Mouse (Mus musculus) forebrain, embryonic 15.5 days (tissue): Measurements from ENCODE around the gene Clint1. TPM values are rescaled to one million over a fixed set of nuclear protein-coding genes. Genes with fewer than 3 reads are reported as not detected.
A peak's percentile ranks its signal among the peaks of the same experiment; 100 is the strongest.

Experiments used
- ATAC-seq: fragments of 200-750 bp; cut with Nextera tagmentation; replicated peaks from 2 replicates; pipeline ENCODE4 v1.8.0; 2017; ENCODE audit warnings: mild to moderate bottlenecking, moderate TSS enrichment, moderate library complexity
- H3K27ac ChIP-seq: fragments of 300-500 bp; sonication (generic); replicated peaks from 2 replicates; pipeline ENCODE4 v1.5.1; 2015; ENCODE audit warnings: mild to moderate bottlenecking, inconsistent platforms
- H3K27me3 ChIP-seq: fragments of 300-500 bp; sonication (generic); 2 replicates; pipeline ENCODE4 v1.6.1; 2015; ENCODE audit warnings: inconsistent platforms
- H3K36me3 ChIP-seq: fragments of 300-500 bp; sonication (generic); 2 replicates; pipeline ENCODE4 v1.6.1; 2015; ENCODE audit warnings: mild to moderate bottlenecking, inconsistent platforms
- H3K4me1 ChIP-seq: fragments of 300-500 bp; sonication (generic); 2 replicates; pipeline ENCODE4 v1.6.1; 2015; ENCODE audit warnings: inconsistent platforms
- H3K4me2 ChIP-seq: fragments of 300-500 bp; sonication (generic); replicated peaks from 2 replicates; pipeline ENCODE4 v1.6.1; 2015; ENCODE audit warnings: mild to moderate bottlenecking, inconsistent platforms
- H3K4me3 ChIP-seq: fragments of 300-500 bp; sonication (generic); 2 replicates; pipeline ENCODE4 v1.5.1; 2015; ENCODE audit warnings: mild to moderate bottlenecking, inconsistent platforms
- H3K9ac ChIP-seq: fragments of 300-500 bp; sonication (generic); replicated peaks from 2 replicates; pipeline ENCODE4 v1.6.1; 2015; ENCODE audit warnings: mild to moderate bottlenecking, inconsistent platforms
- H3K9me3 ChIP-seq: fragments of 300-500 bp; sonication (generic); 2 replicates; pipeline ENCODE4 v1.6.1; 2016; ENCODE audit warnings: inconsistent platforms
- WGBS: fragments of 180-500 bp; shearing (Covaris S2); methylation state at CpG from one replicate; pipeline ENCODE4 v1.1.7; 2015; ENCODE audit warnings: mixed read lengths; 5-methylcytosine and 5-hydroxymethylcytosine counted together
- polyA plus RNA-seq: library from polyadenylated mRNA; unstranded; fragments of >200 nt; fragmentation: Nextera tagmentation; extraction: Ambion mirVana; gene quantifications from 2 replicates; pipeline ENCODE4 v1.2.1, GENCODE M21; 2015

Clint1 gene
- polyA plus RNA-seq, 1 experiment from 2014 or later, result 51.1 TPM

DNA sequence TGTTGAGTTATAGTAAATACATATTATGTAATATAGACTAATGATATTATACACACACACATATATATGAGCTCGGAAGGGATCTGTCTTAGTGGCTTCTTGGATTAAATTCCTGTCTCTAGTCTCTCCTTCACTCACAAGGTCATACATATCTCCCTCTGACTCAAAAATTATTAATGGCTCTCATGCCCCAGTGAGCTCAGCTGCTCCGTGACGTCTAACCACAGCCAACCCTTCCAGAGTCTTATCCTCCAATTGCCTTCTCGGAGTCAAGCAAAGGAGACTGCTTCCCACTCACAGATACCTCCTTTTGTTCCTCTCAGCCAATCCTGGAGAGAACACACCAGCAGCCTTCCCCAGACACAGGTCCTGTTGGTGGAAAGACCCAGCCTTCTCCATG is 67.0 kb downstream of the Clint1 start:
- Histone ChIP-seq H3K4me1 (peaks cover 7% of the 10 kb centered on the region), H3K9ac (no peak overlapping the region), H3K4me3 (no peak overlapping the region), H3K4me2 (no peak overlapping the region), H3K36me3 (no peaks in the 10 kb centered on the region), H3K27ac (no peak overlapping the region), H3K27me3 (no peaks in the 10 kb centered on the region), H3K9me3 (no peaks in the 10 kb centered on the region)
- 85% methylated on average over 4 of the region's 4 CpGs for WGBS
- no peak for ATAC-seq

DNA sequence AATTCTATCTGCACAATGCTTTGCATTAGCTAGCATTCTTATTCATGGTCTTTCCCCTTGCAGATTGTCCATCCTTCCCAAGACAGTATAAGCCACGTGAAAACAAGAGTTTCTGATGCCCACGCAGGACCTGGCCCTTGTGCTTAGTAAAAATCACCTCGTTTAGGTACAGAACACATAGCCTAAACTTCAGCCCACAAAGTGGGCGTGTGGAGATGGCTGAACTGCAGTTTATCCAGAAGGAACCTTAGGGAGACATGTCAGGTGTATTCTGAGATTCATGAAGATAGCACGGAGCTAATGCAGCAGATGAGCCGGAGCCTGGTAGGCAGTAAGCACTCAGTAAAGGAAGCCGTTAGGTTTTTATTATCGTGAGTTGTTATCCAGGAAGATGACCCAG is 69.2 kb downstream of the Clint1 start:
- Histone ChIP-seq H3K9ac (0 out of 2 replicates have a peak overlapping the region, but pooled peaks have one; percentile 13), H3K4me2 (peak overlapping the region; percentile 28), H3K4me3 (no peak overlapping the region), H3K27ac (no peak overlapping the region), H3K9me3 (no peaks in the 10 kb centered on the region), H3K27me3 (no peaks in the 10 kb centered on the region), H3K36me3 (no peaks in the 10 kb centered on the region), H3K4me1 (peaks cover 7% of the 10 kb centered on the region)
- WGBS, result 44% methylated on average over 8 of the region's 8 CpGs
- ATAC-seq, result no peak

DNA sequence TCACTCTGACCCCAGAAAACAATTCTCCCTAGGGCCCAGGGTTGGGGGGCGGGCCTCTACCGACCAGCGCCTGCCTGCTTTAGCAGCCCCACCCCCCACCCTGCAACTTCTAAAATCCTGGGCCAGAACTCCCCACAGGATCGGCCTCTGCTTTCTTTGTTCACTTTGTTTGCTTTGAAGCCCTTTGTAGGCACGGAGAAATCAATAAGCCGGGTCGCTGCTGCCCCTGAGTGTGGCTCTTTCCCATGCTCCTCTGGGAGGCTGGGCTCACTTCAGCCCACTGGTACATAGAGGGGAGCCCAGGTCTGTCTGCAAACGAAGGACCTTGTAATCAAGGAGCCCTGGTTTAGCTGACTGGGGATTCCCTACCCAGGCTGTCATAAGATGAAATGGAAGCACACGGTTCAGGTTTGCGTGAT is 69.6 kb downstream of the Clint1 start:
- 0 out of 2 replicates have a peak, but pooled peaks have one; percentile 21 for ATAC-seq
- Histone ChIP-seq H3K27me3 (no peaks in the 10 kb centered on the region), H3K36me3 (no peaks in the 10 kb centered on the region), H3K4me2 (peak overlapping the region; percentile 28), H3K4me3 (no peak overlapping the region), H3K9me3 (no peaks in the 10 kb centered on the region), H3K4me1 (peaks cover 7% of the 10 kb centered on the region), H3K9ac (0 out of 2 replicates have a peak overlapping the region, but pooled peaks have one; percentile 13), H3K27ac (no peak overlapping the region)
- 6% methylated on average over 10 of the region's 10 CpGs for WGBS

DNA sequence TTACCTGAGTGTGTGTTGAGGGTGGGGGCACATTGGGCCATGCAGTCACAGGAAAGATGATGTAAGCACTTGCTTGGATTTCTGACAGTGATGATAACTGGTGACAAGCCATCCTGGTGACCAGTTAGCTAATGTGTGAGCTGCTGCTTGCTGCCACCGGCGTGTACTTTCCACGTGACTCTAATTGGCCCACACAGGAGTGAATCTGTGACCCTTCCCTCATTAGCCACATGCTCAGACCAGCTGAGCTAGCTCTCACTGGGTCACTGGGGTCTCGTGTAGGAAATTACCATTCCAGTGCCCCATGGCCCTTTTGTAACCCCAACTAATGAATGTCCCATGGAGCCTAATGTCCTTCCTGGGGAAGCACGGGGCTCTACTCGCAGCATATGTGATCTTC is 73.6 kb downstream of the Clint1 start:
- Histone ChIP-seq H3K27ac (no peak overlapping the region), H3K9me3 (no peaks in the 10 kb centered on the region), H3K4me1 (peaks cover 7% of the 10 kb centered on the region), H3K27me3 (no peaks in the 10 kb centered on the region), H3K4me3 (no peak overlapping the region), H3K4me2 (no peak overlapping the region), H3K9ac (no peak overlapping the region), H3K36me3 (no peaks in the 10 kb centered on the region)
- no peak for ATAC-seq
- 44% methylated on average over 6 of the region's 6 CpGs for WGBS

DNA sequence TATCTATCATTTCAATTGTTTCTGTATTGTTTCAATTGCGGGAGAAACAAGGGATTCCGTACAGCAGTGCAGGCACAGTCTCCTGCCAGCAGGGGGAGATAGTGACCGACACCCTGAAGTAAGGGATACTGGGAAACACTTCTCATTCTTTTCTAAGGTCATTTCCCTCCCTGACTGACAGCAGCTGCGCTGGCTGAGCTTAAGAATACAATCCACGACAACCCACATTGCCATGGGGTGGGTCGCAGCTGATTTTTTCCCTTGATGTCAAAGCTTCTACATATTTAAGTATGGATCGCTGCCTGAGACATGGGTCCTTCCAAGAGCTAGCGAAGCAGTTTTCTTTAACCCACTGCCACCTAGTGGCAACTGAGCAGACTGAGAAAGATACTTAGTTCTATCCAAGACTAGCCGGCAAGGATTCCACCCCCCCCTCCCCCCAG is 74.8 kb downstream of the Clint1 start:
- Histone ChIP-seq H3K27ac (0 out of 2 replicates have a peak overlapping the region, but pooled peaks have one; percentile 45), H3K4me3 (peak overlapping the region; percentile 43), H3K4me2 (peak overlapping the region; percentile 54), H3K9ac (peak overlapping the region; percentile 38; the same call in 1 of the 2 replicates), H3K27me3 (no peaks in the 10 kb centered on the region), H3K36me3 (no peaks in the 10 kb centered on the region), H3K9me3 (no peaks in the 10 kb centered on the region), H3K4me1 (peaks cover 2% of the 10 kb centered on the region)
- under 1% methylated on average over 9 of the region's 9 CpGs for WGBS
- ATAC-seq, result peak; percentile 93

DNA sequence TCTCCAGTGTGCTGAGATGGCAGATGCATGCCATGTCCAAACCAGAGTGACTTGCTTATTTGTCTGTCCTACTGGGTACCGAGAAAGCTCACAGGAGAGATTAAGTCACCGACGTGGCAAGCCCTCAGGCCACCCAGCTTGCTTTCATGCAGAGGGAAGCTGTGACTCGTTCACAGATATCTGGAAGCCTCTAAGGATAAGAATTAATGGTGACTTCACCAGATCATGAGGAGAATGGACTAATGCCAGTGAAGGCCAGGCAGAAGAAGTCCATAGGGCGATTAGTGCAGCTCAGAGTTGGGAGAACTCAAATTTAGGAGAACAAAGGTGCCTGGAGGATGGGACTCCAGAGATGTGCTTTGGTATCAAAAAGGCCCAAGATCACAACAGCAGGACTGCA is 75.6 kb downstream of the Clint1 start:
- no peaks in the 10 kb centered on the region for H3K27me3 ChIP-seq
- H3K9me3 ChIP-seq, result no peaks in the 10 kb centered on the region
- ATAC-seq, result no peak
- no peak overlapping the region for H3K4me3 ChIP-seq
- no peaks in the 10 kb centered on the region for H3K4me1 ChIP-seq
- no peak overlapping the region for H3K27ac ChIP-seq
- H3K9ac ChIP-seq, result no peak overlapping the region
- H3K36me3 ChIP-seq, result peaks cover 4% of the 10 kb centered on the region; the same call in 1 of the 2 replicates
- H3K4me2 ChIP-seq, result no peak overlapping the region
- 57% methylated on average over 5 of the region's 5 CpGs for WGBS

DNA sequence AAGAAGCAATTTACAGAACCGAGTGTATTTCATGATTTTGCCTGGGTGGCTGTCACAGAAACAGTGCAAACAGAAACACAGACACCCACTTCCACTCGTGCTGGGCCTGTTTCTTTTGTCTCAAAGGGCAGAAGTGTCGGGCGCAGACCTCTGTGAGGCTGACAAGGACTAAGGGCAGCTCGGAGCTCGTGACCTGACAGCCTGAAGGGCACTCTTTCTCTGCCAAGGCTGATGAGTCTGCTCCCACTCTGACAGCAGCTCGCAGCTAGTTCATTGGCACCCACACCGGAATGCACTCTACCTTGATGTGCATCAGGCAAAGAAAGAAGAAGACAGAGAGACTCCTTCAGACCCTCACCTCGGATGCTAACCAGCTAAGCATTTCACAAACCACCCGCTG is 77.7 kb downstream of the Clint1 start:
- H3K4me3 ChIP-seq, result no peak overlapping the region

DNA sequence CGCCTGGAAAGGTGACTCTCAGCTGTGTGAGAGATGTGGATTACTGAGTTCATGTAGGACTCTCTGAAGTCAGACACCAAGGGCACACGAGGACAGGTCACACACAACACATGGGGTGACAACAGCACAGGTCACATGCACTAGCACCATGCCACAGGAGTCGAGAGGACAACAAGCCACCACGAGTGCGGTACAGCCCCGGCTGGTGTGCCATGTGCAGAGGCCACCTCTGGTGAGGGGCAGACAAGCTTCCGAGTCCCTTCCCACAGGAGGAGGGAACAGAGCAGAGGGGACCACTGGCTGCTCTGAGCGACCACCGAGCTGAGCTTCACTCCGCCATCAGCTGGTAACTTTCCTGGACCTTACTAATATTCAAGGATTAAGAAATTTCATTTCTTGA is 80.9 kb downstream of the Clint1 start:
- Histone ChIP-seq H3K9ac (no peak overlapping the region), H3K36me3 (peaks cover 35% of the 10 kb centered on the region), H3K4me1 (no peaks in the 10 kb centered on the region), H3K9me3 (no peaks in the 10 kb centered on the region), H3K4me3 (no peak overlapping the region), H3K27ac (no peak overlapping the region), H3K27me3 (no peaks in the 10 kb centered on the region), H3K4me2 (no peak overlapping the region)
- WGBS, result 91% methylated on average over 10 of the region's 10 CpGs
- ATAC-seq, result no peak

More for the DNA sequence above, 77.7 kb downstream of the Clint1 start:
- Histone ChIP-seq H3K36me3 (peaks cover 15% of the 10 kb centered on the region), H3K4me1 (no peaks in the 10 kb centered on the region), H3K9ac (no peak overlapping the region), H3K4me2 (no peak overlapping the region), H3K27ac (no peak overlapping the region), H3K9me3 (no peaks in the 10 kb centered on the region), H3K27me3 (no peaks in the 10 kb centered on the region)
- WGBS, result 87% methylated on average over 10 of the region's 10 CpGs
- no peak for ATAC-seq

DNA sequence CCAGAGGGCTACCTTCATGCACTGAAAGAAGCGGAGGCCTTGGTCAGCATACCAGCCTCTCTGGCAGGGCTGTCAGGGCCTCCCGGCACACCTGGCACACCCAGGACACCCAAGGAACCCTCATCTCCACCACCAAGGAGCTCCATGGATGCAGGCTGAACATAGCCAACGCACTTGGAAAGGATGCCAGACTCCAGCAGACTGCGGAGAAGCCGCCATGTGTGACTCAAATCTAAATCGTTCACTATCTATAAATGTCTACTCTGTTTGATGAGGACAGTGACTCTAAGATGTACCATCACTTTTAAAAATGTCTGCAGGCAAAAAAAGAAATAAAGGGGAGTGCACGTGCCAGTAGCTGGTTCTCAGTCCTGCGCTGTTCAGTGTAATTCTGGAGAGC is 85.6 kb downstream of the Clint1 start:
- Histone ChIP-seq H3K9me3 (no peaks in the 10 kb centered on the region), H3K9ac (no peak overlapping the region), H3K27ac (no peak overlapping the region), H3K27me3 (no peaks in the 10 kb centered on the region), H3K4me1 (peaks cover under 1% of the 10 kb centered on the region; the same call in 1 of the 2 replicates), H3K36me3 (peaks cover 31% of the 10 kb centered on the region), H3K4me3 (no peak overlapping the region), H3K4me2 (no peak overlapping the region)
- WGBS, result 95% methylated on average over 8 of the region's 8 CpGs
- ATAC-seq, result no peak

DNA sequence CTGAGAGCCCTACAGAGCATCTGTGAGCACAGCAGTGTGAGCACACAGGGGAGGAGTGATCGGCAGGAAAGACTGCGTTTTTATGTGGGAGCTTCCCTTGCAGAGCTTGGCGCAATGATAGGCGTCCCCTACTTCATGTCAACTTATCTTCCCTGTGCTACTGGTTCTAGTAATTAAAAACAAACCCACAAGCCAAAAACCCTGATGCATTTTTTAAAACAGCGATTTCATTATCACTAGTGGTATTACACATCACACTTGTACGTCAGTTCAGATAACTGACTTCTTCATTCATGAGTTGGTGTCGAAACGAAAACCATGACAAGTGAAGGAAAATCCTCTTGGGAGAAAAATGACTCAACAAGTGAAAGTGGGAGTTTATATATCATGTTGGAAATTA is 87.1 kb downstream of the Clint1 start:
- H3K27ac ChIP-seq, result no peak overlapping the region
- no peak for ATAC-seq
- H3K27me3 ChIP-seq, result no peaks in the 10 kb centered on the region
- H3K4me3 ChIP-seq, result no peak overlapping the region
- peaks cover 15% of the 10 kb centered on the region for H3K4me1 ChIP-seq
- H3K9me3 ChIP-seq, result no peaks in the 10 kb centered on the region
- H3K36me3 ChIP-seq, result peaks cover 20% of the 10 kb centered on the region; the same call in 1 of the 2 replicates
- no peak overlapping the region for H3K9ac ChIP-seq
- H3K4me2 ChIP-seq, result no peak overlapping the region
- 85% methylated on average over 8 of the region's 8 CpGs for WGBS

DNA sequence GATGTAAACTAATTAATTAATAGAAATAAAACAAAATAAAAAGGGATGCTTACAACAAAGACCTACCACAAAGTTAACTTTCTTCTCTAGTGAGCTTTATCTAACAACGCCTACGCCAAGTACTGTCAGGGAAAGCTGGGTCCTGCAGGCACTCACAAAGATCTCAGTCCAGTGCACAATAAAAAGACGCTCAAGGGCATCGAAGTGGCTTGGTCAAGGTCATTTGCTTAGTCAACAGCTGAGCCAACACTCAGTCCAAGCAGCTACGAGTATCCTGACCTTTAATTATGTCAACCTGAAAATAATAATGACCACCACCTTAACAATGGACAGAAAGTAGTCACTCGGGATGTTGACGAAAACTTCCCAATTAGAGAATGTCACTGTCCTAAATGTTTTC is 90.4 kb downstream of the Clint1 start:
- no peak overlapping the region for H3K27ac ChIP-seq
- no peak overlapping the region for H3K4me2 ChIP-seq
- H3K4me1 ChIP-seq, result peaks cover 16% of the 10 kb centered on the region
- no peaks in the 10 kb centered on the region for H3K9me3 ChIP-seq
- H3K27me3 ChIP-seq, result no peaks in the 10 kb centered on the region
- 82% methylated on average over 7 of the region's 7 CpGs for WGBS
- H3K4me3 ChIP-seq, result no peak overlapping the region
- H3K9ac ChIP-seq, result no peak overlapping the region
- H3K36me3 ChIP-seq, result peaks cover 1% of the 10 kb centered on the region; the same call in 1 of the 2 replicates
- ATAC-seq, result no peak

DNA sequence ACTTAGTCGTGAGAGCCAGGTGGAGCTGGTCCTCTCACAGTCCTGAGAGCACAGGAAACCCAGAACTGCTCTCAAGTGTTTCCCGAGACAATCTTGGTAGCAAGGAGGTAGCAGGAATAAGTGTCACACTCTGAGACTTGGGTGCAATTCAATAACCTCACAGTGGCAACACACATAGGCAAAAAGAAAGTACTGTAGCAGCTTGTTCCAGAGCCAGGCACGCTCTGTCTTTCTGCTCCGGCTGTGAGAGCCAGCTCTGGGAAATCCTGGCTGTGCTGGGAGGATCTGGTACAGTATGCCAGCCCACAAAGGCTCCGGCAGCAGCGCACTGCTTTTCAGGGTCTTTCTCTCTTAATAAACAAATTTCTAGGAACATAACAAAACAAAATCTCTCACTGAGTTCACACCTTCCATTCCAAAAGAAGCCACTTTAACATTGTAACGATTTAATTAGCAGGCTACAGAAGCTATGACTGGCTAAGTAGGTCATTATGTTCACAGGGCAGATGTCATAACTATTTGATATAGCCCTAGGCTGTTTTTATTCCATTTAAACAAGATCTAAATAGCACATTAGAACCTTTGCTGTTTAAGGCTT is 91.4 kb downstream of the Clint1 start:
- Histone ChIP-seq H3K27me3 (no peaks in the 10 kb centered on the region), H3K4me3 (peak overlapping the region; percentile 83), H3K4me1 (peaks cover 16% of the 10 kb centered on the region), H3K9ac (peak overlapping the region; percentile 85), H3K36me3 (no peaks in the 10 kb centered on the region), H3K27ac (peak overlapping the region; percentile 58), H3K9me3 (no peaks in the 10 kb centered on the region), H3K4me2 (peak overlapping the region; percentile 78)
- 28% methylated on average over 7 of the region's 7 CpGs for WGBS
- peak; percentile 39 for ATAC-seq
